Mouse (Mus musculus): Measurements from ENCODE around the gene Nfkbie. TPM values are rescaled to one million over a fixed set of nuclear protein-coding genes. Genes with fewer than 3 reads are reported as not detected.

The Nfkbie gene
- polyA plus RNA-seq (2014; fragmentation: Illumina TruSeq; extraction: RNeasy Lipid Tissue Mini Kit (QIAGEN cat#74804); ENCODE audit: low read depth, low replicate concordance), result 6.0 TPM

DNA sequence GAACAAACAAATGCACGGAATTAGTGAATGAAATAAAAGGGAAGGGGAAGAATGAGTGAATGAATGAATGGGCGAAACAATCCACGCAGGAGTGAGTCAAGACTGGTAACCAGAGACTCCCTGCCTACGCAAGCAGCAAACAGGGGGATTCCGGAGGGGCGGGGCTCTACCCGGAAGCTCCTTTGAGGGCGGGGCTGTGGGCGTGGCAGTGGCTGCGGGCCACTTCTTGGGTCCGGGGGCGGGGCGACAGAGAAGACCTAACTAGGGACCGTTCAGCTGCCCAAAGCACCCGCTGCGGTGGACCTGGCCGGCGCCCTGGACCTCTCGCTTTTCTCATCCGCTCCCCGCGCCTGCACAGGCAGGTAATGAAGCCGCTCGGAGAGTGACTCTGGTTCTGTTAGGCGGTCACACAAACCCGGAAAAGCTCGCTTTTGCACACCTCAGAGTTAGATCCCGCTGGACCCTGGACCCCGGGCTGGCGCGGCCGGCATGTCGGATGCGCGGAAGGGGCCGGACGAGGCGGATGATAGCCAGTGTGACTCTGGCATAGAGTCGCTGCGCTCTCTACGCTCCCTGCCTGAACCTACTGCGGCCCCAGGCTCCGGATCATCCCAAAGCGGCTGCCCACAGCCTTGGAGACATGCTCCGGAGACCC is at the start of gene Nfkbie:
TSS of gene Nfkbie (plus strand) at position 252 of the 655 bp plus-strand sequence.

DNA sequence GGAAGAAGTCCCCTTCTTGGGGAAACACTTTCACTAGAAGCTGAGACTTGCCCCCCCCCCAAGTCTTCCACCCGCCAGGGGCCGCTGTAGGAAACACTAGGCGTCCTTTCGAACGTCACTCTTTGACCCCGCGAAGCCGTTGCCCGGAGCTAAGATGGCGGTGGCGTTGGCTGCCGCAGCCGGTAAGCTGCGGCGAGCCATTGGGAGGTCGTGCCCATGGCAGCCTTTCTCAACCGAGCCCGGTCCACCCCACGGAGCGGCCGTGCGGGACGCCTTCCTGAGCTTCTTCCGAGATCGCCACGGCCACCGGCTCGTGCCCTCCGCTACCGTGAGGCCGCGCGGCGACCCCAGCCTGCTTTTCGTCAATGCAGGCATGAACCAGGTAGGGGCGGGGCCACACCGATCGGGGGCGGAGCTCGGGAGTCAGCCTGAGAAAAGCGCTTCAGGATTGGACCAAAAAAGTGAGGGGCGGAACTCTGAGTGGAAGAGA is 48.8 kb upstream of the Nfkbie start, which contains the start of gene Aars2:
TSS of gene Aars2 (plus strand) at position 142 of the 490 bp plus-strand sequence.

DNA sequence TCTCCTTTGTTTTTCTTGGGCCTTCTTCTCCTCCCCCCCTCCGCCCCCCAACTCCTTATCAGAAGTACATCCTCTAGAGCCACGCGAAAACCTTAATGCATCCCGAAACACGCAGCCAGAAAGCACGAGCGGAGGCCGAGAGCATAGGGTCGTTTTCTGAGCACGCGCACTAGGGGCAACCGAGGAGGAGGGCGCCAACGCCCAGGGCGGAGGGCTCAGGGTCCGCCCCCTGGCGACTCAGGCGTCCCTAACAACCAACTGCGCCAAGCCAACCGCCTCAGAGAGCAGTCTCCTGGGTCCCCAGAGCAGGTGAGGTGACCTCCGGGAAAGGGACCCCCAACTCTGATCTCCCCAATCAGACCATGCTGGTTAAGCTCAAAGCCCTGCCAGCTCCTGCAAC is 32.2 kb upstream of the Nfkbie start, which contains the start of gene Tcte1:
TSS of gene Tcte1 (plus strand) at position 172 of the 400 bp plus-strand sequence.

DNA sequence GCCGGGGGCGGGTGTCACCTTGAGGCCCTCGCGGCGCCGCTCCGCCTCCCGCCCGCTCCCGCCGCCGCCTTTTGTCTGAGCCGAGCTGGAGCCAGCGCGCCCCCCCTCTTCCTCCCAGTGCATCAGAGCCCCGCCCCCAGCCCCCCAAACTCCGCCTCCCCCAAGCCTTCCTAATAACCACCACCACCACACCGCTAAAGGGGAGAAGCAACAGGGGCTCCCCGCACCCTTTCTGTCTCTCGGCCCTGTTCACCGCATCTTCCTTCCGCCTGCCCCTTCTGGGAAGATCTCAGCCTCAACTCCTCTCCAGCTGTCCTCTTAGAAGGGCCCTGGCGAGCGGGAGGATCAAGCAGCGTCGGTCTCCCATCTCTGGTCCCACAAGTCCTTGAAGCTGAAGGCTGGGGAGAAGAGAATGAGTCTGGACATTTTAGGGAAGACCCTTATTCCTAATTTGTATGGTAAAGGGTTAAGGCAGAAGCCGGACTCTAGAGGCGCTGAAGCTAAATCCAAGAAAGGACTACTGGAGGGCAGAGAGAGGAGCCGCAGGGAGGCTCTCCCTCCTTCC is 5.8 kb upstream of the Nfkbie start, which contains the start of gene Tmem151b:
TSS of gene Tmem151b (minus strand) at position 61 of the 565 bp plus-strand sequence.

DNA sequence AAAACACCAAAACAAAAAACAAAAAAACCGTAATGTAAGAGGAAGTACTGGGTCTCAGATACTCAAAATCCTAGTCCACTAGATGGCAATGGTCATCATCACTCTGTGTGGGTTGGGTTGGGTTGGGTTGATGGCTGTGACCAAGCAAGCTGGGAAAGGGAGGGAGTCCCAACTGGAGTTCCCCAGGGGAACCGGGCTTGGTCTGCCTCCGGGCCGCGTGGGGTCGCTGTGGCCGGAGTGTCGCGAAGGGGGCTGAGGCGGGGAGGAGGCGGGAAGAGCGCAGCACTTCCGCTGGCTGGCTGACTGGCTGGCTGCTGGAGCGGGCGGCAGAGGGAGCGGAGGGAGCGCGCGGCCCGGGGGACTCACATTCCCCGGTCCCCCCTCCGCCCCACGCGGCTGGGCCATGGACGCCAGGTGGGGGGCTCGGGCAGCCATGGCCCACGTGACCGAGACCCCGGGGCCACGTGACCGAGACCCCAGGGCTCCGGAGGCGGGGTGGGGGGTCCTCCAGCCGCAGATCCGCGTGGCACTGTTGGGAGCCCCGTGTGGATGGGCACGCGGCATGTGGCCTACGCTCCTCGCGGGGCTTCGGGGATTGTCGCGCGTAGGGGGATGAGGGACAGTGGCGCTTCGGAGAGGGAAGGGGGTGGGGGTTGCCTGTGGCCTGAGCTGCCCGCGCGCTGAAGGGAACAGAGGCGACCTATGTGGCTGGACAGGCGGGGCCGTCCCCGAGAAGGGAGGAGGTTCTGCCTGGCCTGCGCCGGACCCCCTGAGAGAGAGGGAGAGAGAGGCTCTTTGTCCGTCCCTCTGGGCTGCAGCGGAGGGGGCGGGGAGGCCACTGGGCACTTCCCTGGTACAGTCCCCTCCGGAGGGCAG is 8.4 kb downstream of the Nfkbie start, which contains the start of gene Slc35b2:
TSS of gene Slc35b2 (plus strand) at position 220 of the 876 bp plus-strand sequence.

DNA sequence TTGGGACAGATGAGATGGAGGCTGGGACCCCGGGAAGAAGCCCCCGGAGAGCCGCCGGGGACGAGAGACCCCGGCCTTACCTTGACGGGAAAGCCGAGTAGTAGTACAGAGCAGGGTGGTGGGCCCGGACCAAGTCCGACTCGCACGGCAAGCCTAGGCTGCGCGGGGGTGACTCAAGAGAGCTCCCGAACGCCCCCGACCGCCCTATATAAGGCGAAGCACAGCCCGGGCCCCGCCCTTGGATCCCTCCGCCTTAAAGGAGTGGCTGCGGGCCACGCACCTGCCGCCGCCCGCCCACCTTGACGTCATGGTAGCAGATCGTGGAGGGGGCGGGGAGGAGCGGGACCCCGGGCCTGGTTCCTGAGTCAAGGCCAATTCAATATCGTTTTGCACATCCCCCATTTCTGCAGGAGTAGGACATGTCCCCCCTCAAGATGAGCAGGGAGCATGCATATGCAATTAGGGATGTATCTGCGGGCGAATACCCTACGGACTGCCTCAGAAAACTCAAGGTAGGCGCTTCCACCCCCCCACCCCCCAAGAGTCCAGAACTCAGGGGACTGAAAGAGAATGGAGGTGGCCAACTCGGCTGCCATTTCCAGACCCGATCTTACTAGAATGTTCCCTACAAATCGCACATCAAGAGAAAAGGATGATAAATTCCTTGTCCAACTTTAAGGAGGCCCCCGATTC is 17.7 kb downstream of the Nfkbie start, which contains the start of gene Hsp90ab1:
TSS of gene Hsp90ab1 (minus strand) at position 185 of the 693 bp plus-strand sequence.

DNA sequence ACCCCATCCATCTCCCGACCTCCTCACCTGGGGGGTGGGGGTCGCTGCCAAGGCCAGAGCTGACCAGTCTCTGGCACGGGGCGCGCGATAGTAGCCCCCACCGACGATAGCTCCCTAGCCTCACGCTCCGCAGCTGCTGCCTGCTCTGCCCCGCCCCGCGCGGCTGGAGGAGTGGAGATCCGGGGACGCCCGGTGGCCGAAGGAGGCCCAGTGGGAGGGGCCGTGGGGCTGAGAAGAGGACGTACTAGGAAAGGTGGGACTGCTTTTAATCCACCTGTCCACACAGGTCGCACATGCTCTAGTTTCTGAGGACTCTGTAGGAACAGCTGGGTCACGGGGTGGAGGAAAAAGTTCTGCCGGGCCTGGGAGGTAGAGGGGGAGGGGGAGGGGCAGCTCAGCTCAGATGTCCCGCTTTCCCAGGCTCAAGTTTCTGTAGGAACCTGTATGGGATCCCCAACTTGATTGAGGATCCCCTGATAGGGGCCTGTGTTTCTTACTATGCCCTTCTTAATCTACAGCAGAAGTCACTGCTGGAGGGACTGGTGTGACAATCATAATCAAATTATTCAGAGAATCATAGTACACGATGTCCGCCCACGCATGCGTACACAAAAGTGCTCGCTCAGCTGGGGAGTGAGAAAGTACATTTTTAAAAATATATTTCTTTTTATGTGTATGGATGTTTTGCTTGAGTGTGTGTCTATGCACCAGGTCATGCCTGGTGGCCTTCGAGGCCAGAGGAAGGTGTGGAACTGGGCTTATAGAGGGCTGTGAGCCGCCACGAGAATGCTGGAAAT is 44.1 kb downstream of the Nfkbie start, which contains the start of gene Slc29a1:
TSS of gene Slc29a1 (minus strand) at position 161 of the 797 bp plus-strand sequence.

DNA sequence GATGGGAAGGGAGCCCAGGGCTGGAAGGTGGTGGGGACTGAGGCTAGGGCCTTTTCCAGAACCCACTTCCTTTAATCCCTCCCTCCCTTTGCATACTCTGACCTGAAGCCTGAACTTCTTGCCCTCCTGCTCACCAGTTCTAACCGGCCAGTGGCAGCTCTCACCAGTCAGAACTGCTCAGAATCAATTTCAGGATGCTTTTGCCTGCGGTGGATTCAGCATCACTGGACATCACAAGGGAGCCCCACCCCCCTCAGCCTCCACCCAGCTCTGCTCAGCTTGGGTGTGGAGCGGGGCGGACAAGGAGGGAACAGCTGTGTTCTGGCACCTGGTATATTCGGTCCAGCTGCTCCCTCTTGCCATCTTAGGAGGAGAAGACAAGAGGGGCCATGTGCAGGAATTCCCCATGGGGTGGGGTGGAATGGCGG is 46.4 kb downstream of the Nfkbie start, which contains the start of gene Mymx:
TSS of gene Mymx (minus strand) at position 226 of the 428 bp plus-strand sequence.

Other genes with a start within 250 kb of the Nfkbie start
- 36.2 TPM for gene Cdc5l, start 122.0 kb upstream of the Nfkbie start, polyA plus RNA-seq (2014; fragmentation: Illumina TruSeq; extraction: RNeasy Lipid Tissue Mini Kit (QIAGEN cat#74804); ENCODE audit: low read depth, low replicate concordance)
- gene Spats1, start 80.3 kb upstream of the Nfkbie start, polyA plus RNA-seq (2014; fragmentation: Illumina TruSeq; extraction: RNeasy Lipid Tissue Mini Kit (QIAGEN cat#74804); ENCODE audit: low read depth, low replicate concordance), result 0.66 TPM
- 6.2 TPM for gene Aars2, start 48.9 kb upstream of the Nfkbie start, polyA plus RNA-seq (2014; fragmentation: Illumina TruSeq; extraction: RNeasy Lipid Tissue Mini Kit (QIAGEN cat#74804); ENCODE audit: low read depth, low replicate concordance)
- 4.0 TPM for gene Tcte1, start 32.3 kb upstream of the Nfkbie start, polyA plus RNA-seq (2014; fragmentation: Illumina TruSeq; extraction: RNeasy Lipid Tissue Mini Kit (QIAGEN cat#74804); ENCODE audit: low read depth, low replicate concordance)
- gene Tmem151b, start 6.0 kb upstream of the Nfkbie start, polyA plus RNA-seq (2014; fragmentation: Illumina TruSeq; extraction: RNeasy Lipid Tissue Mini Kit (QIAGEN cat#74804); ENCODE audit: low read depth, low replicate concordance), result 0.81 TPM
- 59.7 TPM for gene Slc35b2, start 8.2 kb downstream of the Nfkbie start, polyA plus RNA-seq (2014; fragmentation: Illumina TruSeq; extraction: RNeasy Lipid Tissue Mini Kit (QIAGEN cat#74804); ENCODE audit: low read depth, low replicate concordance)
- gene Hsp90ab1, start 17.6 kb downstream of the Nfkbie start, polyA plus RNA-seq (2014; fragmentation: Illumina TruSeq; extraction: RNeasy Lipid Tissue Mini Kit (QIAGEN cat#74804); ENCODE audit: low read depth, low replicate concordance), result 844 TPM
- 69.4 TPM for gene Slc29a1, start 43.9 kb downstream of the Nfkbie start, polyA plus RNA-seq (2014; fragmentation: Illumina TruSeq; extraction: RNeasy Lipid Tissue Mini Kit (QIAGEN cat#74804); ENCODE audit: low read depth, low replicate concordance)
- gene Mymx, start 46.4 kb downstream of the Nfkbie start, polyA plus RNA-seq (2014; fragmentation: Illumina TruSeq; extraction: RNeasy Lipid Tissue Mini Kit (QIAGEN cat#74804); ENCODE audit: low read depth, low replicate concordance), result not detected
- gene Capn11, start 103.6 kb downstream of the Nfkbie start, polyA plus RNA-seq (2014; fragmentation: Illumina TruSeq; extraction: RNeasy Lipid Tissue Mini Kit (QIAGEN cat#74804); ENCODE audit: low read depth, low replicate concordance), result 0.37 TPM
- 73.1 TPM for gene Mrpl14, start 130.6 kb downstream of the Nfkbie start, polyA plus RNA-seq (2014; fragmentation: Illumina TruSeq; extraction: RNeasy Lipid Tissue Mini Kit (QIAGEN cat#74804); ENCODE audit: low read depth, low replicate concordance)
- 39.0 TPM for gene Tmem63b, start 131.2 kb downstream of the Nfkbie start, polyA plus RNA-seq (2014; fragmentation: Illumina TruSeq; extraction: RNeasy Lipid Tissue Mini Kit (QIAGEN cat#74804); ENCODE audit: low read depth, low replicate concordance)
- gene 1600014C23Rik, start 178.1 kb downstream of the Nfkbie start, polyA plus RNA-seq (2014; fragmentation: Illumina TruSeq; extraction: RNeasy Lipid Tissue Mini Kit (QIAGEN cat#74804); ENCODE audit: low read depth, low replicate concordance), result 2.7 TPM